Mouse (Mus musculus) inflammation-experienced regulatory T-cells, adult 6 months (primary cell): ENCODE data around the gene Idi2. TPM values are rescaled to one million over a fixed set of nuclear protein-coding genes. Genes with fewer than 3 reads are reported as not detected.
A peak's percentile ranks its signal among the peaks of the same experiment; 100 is the strongest.
"Not testable (repeated sequence)": the region's sequence is repeated elsewhere in the genome, so short reads cannot be mapped to it uniquely, and the experiment has no call there.

ENCODE experiments used
- ATAC-seq: one replicate; pipeline ENCODE4 v1.8.0; 2017
- polyA plus RNA-seq, 3 experiments: library from polyadenylated mRNA; unstranded; fragments of 100-300 nt; shearing (Covaris generic); gene quantifications; one replicate each; pipeline ENCODE4 v1.2.1; 2017

Idi2 gene
- not detected for polyA plus RNA-seq

DNA sequence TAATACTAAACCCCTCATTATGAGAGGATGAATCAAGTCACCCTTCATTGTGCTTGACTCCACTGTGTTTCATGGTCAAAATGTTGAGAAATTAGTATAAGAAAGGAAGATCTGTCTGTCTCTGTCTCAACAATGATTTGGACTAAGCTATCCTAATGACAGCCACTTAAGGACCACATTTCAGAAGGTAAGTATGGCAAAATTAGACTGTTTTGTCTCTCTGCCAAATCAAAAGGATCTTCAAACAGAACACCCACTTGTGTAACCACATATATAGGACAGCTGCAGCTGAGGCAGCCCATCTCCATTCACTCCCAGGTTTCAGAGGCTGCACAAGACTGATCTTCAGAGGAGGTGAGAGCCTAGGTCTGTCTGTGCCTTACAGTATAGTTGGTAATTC lies at the start of gene Idi2:
TSS of gene Idi2 (plus strand) at position 301 of the 400 bp plus-strand sequence.
- ATAC-seq: not testable (repeated sequence)

- not testable (repeated sequence) for ATAC-seq
Measured at GRCm38 (mm10) chr13:8905986-8906385, 46.7 kb upstream of the Idi2 start.

- not testable (repeated sequence) for ATAC-seq
Measured at GRCm38 (mm10) chr13:8913890-8914289, 38.8 kb upstream of the Idi2 start.

DNA sequence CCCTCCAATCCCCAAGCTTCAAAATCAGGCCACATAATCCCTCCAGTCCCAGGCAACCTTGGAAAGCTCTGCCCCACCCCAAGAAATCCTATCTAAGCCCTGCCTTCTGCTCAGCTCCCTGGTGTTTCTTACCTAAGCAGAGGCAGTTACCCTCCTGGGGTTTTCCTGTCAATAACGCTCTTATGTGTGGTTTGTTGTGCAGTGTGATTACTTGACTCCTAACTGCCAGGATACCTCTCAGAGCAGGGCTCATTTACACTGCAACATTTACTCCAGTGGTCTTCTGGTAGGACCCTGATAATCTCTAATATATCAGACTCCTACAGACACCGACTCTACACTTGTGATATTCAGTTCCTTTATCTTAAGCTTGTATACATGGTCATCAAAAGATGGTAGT lies 19.2 kb upstream of the Idi2 start:
- no peak for ATAC-seq

DNA sequence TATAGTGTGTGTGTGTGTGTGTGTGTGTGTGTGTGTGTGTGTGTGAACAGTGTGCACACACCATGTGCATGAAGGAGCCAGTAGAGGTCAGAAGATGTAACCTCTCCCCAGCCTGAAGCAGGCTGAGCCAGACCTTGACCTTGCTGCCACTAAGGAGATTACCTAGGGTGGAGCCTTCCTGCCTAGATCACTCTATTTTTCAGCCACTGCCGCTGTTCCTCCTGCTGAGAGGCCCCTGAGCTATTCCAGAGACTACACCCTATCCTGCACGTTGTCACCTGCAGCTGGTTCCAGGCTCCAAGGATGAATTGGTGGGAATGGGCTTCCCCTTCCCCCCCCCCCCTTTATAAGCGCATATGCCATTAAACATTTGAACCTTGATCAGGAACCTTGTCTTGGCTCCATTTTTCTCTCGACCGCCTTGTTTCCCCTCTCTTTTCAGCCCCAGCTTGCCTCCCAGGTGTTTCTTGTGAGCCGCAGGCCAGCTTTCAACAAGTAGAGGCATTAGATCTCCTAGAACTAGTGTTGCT lies 15.0 kb upstream of the Idi2 start:
- ATAC-seq: not testable (repeated sequence)

DNA sequence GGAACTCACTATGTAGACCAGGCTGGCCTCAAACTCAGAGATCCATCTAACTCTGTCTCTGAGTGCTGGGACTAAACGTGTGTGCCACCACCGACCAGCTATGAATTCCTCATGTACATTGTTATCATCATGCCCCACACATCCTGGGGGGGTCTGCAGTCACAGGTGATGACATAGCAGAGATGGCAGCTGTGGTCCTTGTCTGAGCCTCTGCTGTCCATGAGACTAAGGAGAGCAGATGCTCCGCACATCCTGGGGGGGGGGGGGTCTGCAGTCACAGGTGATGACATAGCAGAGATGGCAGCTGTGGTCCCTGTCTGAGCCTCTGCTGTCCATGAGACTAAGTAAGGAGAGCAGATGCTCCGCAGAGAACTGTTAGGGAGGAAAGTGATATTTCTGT lies 11.6 kb upstream of the Idi2 start:
- not testable (repeated sequence) for ATAC-seq

DNA sequence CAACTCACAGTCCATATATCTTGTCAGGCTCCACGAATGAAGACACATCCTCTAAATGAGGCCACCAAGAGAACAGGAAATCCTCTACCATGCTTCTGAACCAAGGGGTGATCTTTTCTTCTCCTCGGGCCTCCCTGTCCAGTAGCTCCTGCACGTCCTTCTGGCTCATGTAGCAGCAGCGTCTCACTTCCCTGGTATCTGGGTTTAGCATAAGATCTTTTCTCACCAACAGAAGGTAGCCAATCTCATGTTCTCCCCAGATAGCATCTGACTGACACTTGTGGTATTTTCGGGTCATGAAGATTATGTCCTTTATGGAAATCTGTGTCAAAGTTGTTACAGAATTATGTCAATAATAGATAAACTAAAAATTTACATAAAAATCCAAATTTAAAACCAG lies 11.0 kb upstream of the Idi2 start:
- not testable (repeated sequence) for ATAC-seq

DNA sequence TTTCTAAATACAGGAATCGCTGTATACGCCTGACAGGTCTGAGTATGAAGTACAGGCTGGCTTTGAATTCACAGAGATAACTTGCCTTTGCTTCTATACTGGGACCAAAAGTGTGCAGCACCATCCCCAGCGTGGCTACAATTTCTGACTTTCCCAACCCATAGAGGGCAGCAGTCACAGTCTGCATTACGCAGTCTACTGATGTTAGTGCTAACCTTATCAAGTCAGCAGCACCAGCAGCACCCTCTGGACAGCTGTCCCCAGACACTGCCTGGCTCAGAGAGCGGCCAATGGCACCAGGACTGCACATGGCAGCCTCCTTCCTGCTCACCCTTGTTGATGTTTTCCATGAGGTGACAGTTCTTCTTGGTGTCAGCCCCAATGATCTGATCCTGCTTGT lies 8.8 kb upstream of the Idi2 start:
- not testable (repeated sequence) for ATAC-seq

DNA sequence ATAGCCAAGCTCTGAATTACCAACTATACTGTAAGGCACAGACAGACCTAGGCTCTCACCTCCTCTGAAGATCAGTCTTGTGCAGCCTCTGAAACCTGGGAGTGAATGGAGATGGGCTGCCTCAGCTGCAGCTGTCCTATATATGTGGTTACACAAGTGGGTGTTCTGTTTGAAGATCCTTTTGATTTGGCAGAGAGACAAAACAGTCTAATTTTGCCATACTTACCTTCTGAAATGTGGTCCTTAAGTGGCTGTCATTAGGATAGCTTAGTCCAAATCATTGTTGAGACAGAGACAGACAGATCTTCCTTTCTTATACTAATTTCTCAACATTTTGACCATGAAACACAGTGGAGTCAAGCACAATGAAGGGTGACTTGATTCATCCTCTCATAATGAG lies 4.5 kb upstream of the Idi2 start, which contains the start of gene Gm9745:
TSS of gene Gm9745 (minus strand) at position 101 of the 400 bp plus-strand sequence.
- not testable (repeated sequence) for ATAC-seq

DNA sequence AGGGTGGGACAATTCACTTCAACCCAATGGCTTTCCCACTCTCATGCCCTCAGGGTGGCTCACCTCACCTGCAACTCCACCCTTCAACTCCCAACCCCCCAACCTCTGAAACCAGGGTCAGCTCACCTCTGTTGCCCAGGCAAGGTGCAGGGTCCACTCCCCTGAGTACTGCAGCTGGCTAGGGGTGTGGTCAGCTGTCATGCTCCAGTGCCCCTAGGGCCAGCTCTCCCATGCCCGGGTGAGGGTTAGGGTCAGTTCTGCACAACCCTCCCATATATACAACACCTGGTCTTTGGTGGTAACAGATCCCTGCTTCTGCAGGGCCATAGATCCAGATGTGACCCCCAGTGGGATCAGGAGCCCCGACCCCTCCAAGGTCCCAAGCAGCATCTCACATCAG lies 2.5 kb downstream of the Idi2 start:
- ATAC-seq: not testable (repeated sequence)

DNA sequence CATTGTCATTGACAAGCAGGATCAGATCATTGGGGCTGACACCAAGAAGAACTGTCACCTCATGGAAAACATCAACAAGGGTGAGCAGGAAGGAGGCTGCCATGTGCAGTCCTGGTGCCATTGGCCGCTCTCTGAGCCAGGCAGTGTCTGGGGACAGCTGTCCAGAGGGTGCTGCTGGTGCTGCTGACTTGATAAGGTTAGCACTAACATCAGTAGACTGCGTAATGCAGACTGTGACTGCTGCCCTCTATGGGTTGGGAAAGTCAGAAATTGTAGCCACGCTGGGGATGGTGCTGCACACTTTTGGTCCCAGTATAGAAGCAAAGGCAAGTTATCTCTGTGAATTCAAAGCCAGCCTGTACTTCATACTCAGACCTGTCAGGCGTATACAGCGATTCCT lies 4.2 kb downstream of the Idi2 start:
- not testable (repeated sequence) for ATAC-seq

- ATAC-seq: not testable (repeated sequence)
Measured at GRCm38 (mm10) chr13:8959058-8959457, 6.4 kb downstream of the Idi2 start.

GRCm38 (mm10) chr13:8959554-8959953 lies 6.9 kb downstream of the Idi2 start:
- ATAC-seq: not testable (repeated sequence)

DNA sequence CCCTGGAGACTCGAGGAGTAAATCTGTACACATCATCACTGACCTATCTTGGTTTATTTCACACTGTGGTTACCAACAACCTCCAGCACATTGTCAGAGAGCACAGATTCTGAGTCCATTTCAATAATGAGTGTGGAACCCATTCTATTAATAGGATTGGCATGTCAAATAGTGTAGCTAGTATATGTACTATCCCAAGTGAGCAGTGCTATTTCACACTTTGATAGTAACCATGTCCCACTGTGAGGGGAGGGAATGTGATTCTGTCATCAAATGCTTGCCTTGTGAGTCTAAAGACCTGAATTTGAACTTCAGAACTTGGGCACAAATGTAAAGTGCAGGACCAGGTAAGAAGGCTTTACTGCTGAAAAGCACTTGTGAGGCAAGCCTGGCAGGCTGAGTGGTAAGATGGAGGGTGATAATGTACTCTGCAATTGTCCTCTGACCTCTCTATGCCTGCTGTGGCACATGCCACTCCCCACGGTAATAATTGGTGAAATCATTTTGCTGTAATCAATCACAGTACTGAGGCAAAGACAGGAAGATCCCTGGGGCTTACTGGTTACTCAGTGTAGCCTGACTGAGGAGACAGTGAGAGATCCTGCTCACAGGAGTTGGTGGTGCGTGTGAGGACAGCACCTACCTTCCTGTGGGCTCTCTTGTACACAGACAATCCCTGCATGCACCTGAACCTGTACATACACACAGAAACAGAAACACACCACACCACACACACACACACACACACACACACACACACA lies 8.6 kb downstream of the Idi2 start:
- not testable (repeated sequence) for ATAC-seq

DNA sequence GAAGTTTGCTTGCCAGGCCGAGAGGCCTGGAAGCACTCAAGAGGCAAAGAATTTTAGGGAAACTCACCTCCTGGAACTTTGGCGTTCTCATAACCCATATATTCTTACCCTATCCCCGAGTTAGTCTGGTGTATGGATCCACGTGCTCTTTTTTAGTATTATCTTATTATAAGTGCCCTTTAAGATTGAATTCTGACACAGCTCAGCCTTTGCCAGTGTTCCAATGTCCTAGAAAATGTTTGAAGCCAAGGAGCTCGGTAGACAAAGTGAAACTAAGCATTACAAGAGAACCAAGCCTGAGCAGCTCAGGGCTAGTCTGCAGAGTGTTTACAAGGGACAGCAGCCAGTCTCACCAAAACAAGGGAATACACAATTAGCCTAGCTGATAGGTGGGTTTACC lies 9.6 kb downstream of the Idi2 start:
- not testable (repeated sequence) for ATAC-seq

DNA sequence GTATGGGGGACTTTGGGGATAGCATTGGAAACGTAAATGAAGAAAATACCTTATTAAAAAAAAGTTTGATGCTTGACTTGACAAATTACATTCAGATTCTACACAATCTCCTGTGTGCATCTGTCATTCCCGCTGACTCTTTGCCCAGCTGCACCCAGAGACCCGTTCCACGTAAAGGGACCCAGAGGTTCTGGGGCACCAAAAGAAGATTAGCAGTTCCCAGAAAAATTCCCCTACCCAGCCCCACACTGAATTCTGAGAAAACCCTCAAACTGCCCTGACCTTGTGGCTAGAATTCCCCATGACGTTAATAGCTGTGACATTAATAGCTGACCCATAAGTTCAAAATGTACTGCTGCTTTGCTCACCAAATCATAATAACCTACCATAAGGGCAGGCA lies 12.6 kb downstream of the Idi2 start:
- ATAC-seq: no peak

- ATAC-seq: no peak
Measured at GRCm38 (mm10) chr13:8967742-8968141, 15.1 kb downstream of the Idi2 start.

GRCm38 (mm10) chr13:8972369-8972768 lies 19.7 kb downstream of the Idi2 start:
- no peak for ATAC-seq

DNA sequence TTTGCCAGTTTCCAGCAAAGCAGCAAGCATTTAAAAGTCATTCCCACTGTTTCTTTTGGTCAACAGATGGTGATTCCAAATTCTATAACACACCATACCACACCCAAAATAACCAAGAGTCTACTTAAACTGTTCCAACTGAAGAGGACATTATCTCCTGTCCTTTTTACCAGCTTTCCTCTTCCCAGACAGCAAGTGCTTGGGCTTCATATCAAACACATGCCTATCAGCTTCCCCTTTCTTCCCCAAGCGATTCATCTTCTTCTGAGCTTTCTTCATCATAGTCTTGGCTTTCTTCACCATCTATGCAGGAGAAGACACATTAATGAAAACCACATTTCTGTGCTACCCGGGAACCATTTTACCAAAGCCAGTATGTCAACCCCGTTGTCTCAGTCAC lies 20.3 kb downstream of the Idi2 start:
- no peak for ATAC-seq

DNA sequence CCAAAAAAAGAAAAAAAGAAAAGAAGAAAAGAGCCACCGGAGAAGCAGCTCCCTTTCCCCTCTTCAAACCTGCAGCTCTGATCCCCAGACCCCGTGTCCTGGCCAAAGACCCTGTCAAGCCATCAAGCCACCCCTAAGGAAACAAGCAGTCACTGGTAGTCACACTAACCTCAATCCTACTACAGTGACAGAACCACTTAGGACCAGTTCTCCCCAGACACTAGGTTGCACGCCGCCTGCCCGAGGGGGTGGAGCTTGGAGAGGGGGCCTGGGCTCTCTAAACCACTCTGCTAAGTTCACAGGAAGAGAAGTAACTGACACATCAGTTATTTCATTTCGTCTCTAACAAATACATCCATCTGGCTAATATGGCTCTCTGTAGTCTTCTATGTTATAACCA lies 39.6 kb downstream of the Idi2 start:
- no peak for ATAC-seq

GRCm38 (mm10) chr13:8995159-8995989 lies 42.7 kb downstream of the Idi2 start:
- peak; percentile 16 for ATAC-seq

DNA sequence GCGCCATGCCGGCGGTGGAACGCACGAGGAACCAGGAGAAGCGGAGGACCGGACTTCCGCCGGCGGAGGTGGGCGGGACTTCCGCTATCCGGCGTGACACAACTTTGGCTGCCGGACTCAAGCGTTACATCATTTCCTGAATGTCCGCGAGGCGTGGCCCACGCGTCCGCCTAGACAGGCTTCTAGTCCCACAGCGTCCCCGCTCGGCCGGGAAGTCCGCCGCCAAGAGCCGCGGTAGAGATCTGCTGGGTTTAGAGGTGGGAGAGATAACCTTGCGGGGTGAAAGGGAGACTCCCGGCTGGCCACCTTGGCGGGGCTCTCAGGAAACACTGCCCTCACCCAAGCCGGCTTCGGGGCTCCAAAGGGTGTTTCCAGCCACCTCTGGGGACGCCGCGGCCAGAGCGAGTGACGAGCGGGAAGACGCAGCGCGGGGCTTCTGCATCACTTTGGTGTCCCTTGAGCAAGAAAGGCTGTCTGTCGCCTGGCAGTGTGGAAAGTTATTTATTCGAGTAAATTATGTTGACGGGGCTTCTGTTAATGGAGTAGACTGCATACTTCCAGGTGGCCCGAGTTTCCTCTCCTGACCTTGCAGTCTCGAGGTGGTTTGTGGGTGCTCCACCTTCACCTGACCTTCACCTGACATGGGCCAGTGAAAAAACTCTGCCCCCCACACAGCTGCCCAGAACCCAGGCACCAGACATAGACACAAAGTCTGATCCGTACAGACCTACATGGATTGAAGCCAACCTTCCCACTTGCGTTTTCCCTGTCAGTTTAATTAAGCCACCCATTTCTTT lies 43.5 kb downstream of the Idi2 start, which contains the start of gene Gtpbp4:
TSS of gene Gtpbp4 (minus strand) at position 94 of the 797 bp plus-strand sequence.
- peak; percentile 96 for ATAC-seq
